Mouse (Mus musculus) cerebellum, adult 18-20 months (tissue): ENCODE measurements around the gene Glyctk.

Source experiments
- DNase-seq, 2 experiments: peaks; one replicate each; pipeline ENCODE4 v3.0.0; 2021

Gene Glyctk

GRCm38 (mm10) chr9:106145582-106145981, 12.4 kb downstream of the Glyctk start:
- DNase-seq: no peak

- no peak for DNase-seq
These were observed 13.8 kb downstream of the Glyctk start for GRCm38 (mm10) chr9:106144176-106144575.

- peak; percentile 75 to 84 for DNase-seq
These were observed 16.0 kb downstream of the Glyctk start for GRCm38 (mm10) chr9:106141955-106142354.

- DNase-seq: peak in 1 of 2 experiments; percentile 41
These were observed 18.2 kb downstream of the Glyctk start for GRCm38 (mm10) chr9:106139763-106140162.

GRCm38 (mm10) chr9:106137671-106138216, 20.2 kb downstream of the Glyctk start:
- no peak for DNase-seq

GRCm38 (mm10) chr9:106130250-106130649, 27.7 kb downstream of the Glyctk start:
- DNase-seq: no peak

- DNase-seq: no peak
These were observed 28.9 kb downstream of the Glyctk start for GRCm38 (mm10) chr9:106129072-106129471.

- no peak for DNase-seq
These were observed 31.1 kb downstream of the Glyctk start for GRCm38 (mm10) chr9:106126786-106127251.

- DNase-seq: peak; percentile 47 to 50
These were observed 34.3 kb downstream of the Glyctk start for GRCm38 (mm10) chr9:106123599-106123998.

GRCm38 (mm10) chr9:106119075-106119474, 38.9 kb downstream of the Glyctk start:
- DNase-seq: no peak

GRCm38 (mm10) chr9:106115801-106116424, 42.0 kb downstream of the Glyctk start:
- DNase-seq: no peak

- DNase-seq: peak; percentile 75 to 81
These were observed 45.0 kb downstream of the Glyctk start for GRCm38 (mm10) chr9:106112770-106113423.

GRCm38 (mm10) chr9:106106241-106106640, 51.7 kb downstream of the Glyctk start:
- no peak for DNase-seq

GRCm38 (mm10) chr9:106104401-106104800, 53.5 kb downstream of the Glyctk start:
- no peak for DNase-seq
